Mouse (Mus musculus): ENCODE measurements at regions not wholly inside any gene's neighbourhood (a gene's known extent, or its start where the extent isn't known, plus 50 kb on each side); places are given as distances from the start of the nearest gene placed in this dataset.

GRCm38 (mm10) chr1:154103597-154103923 is 97.4 kb upstream of the Zfp648 start:
- Histone ChIP-seq H3K36me3 (replicated peaks) (no peaks in the 10 kb centered on the region), H3K9me3 (replicated peaks) (no peaks in the 10 kb centered on the region), H3K4me2 (no peak overlapping the region), H3K4me3 (replicated peaks) (no peak overlapping the region), H3K9ac (no peak overlapping the region), H3K27me3 (no peaks in the 10 kb centered on the region), H3K27ac (replicated peaks) (no peak overlapping the region), H3K4me1 (replicated peaks) (no peaks in the 10 kb centered on the region)
- no peak for ATAC-seq (ENCODE audit: insufficient read depth)
- 59% methylated on average over 5 of the region's 5 CpGs for WGBS (ENCODE audit: insufficient replicate concordance)

GRCm38 (mm10) chr1:154104006-154104600 is 96.9 kb upstream of the Zfp648 start:
- H3K4me2 ChIP-seq, result no peak overlapping the region
- no peaks in the 10 kb centered on the region for H3K36me3 ChIP-seq (replicated peaks)
- 47% methylated on average over 4 of the region's 4 CpGs for WGBS (ENCODE audit: insufficient replicate concordance)
- no peak overlapping the region for H3K27ac ChIP-seq (replicated peaks)
- H3K27me3 ChIP-seq, result no peaks in the 10 kb centered on the region
- no peaks in the 10 kb centered on the region for H3K4me1 ChIP-seq (replicated peaks)
- no peak overlapping the region for H3K9ac ChIP-seq
- no peak overlapping the region for H3K4me3 ChIP-seq (replicated peaks)
- no peaks in the 10 kb centered on the region for H3K9me3 ChIP-seq (replicated peaks)
- no peak for ATAC-seq (ENCODE audit: insufficient read depth)

GRCm38 (mm10) chr1:154104779-154105178 is 96.2 kb upstream of the Zfp648 start:
- no peaks in the 10 kb centered on the region for H3K9me3 ChIP-seq (replicated peaks)
- no peak for ATAC-seq (ENCODE audit: insufficient read depth)
- no peak overlapping the region for H3K9ac ChIP-seq
- no peak overlapping the region for H3K27ac ChIP-seq (replicated peaks)
- H3K4me3 ChIP-seq (replicated peaks), result no peak overlapping the region
- WGBS (ENCODE audit: insufficient replicate concordance), result 52% methylated on average over 1 of the region's 1 CpGs
- no peak overlapping the region for H3K4me2 ChIP-seq
- H3K36me3 ChIP-seq (replicated peaks), result no peaks in the 10 kb centered on the region
- H3K27me3 ChIP-seq, result no peaks in the 10 kb centered on the region
- no peaks in the 10 kb centered on the region for H3K4me1 ChIP-seq (replicated peaks)

- H3K27me3 ChIP-seq, result no peaks in the 10 kb centered on the region; the same call in 1 of the 2 replicates
- WGBS (ENCODE audit: insufficient replicate concordance), result 57% methylated on average over 3 of the region's 3 CpGs
- H3K9ac ChIP-seq, result no peak overlapping the region
- no peak for ATAC-seq (ENCODE audit: insufficient read depth)
- no peak overlapping the region for H3K4me2 ChIP-seq
- no peak overlapping the region for H3K27ac ChIP-seq (replicated peaks)
- H3K4me3 ChIP-seq (replicated peaks), result no peak overlapping the region
- no peaks in the 10 kb centered on the region for H3K9me3 ChIP-seq (replicated peaks)
- no peaks in the 10 kb centered on the region for H3K36me3 ChIP-seq (replicated peaks)
- H3K4me1 ChIP-seq (replicated peaks), result peaks cover 12% of the 10 kb centered on the region
Observed at GRCm38 (mm10) chr1:154112500-154112899, 88.5 kb upstream of the Zfp648 start.

GRCm38 (mm10) chr1:154113291-154114050 is 87.5 kb upstream of the Zfp648 start:
- 62% methylated on average over 12 of the region's 12 CpGs for WGBS (ENCODE audit: insufficient replicate concordance)
- Histone ChIP-seq H3K4me3 (replicated peaks) (no peak overlapping the region), H3K36me3 (replicated peaks) (no peaks in the 10 kb centered on the region), H3K9ac (no peak overlapping the region), H3K4me2 (no peak overlapping the region), H3K27me3 (no peaks in the 10 kb centered on the region; the same call in 1 of the 2 replicates), H3K27ac (replicated peaks) (no peak overlapping the region), H3K9me3 (replicated peaks) (no peaks in the 10 kb centered on the region), H3K4me1 (replicated peaks) (peaks cover 20% of the 10 kb centered on the region)
- ATAC-seq (ENCODE audit: insufficient read depth), result no peak

- Histone ChIP-seq H3K9ac (no peak overlapping the region), H3K27me3 (no peaks in the 10 kb centered on the region; the same call in 1 of the 2 replicates), H3K4me2 (no peak overlapping the region), H3K27ac (replicated peaks) (no peak overlapping the region), H3K4me3 (replicated peaks) (no peak overlapping the region), H3K36me3 (replicated peaks) (no peaks in the 10 kb centered on the region), H3K9me3 (replicated peaks) (no peaks in the 10 kb centered on the region), H3K4me1 (replicated peaks) (peaks cover 21% of the 10 kb centered on the region)
- WGBS (ENCODE audit: insufficient replicate concordance), result 36% methylated on average over 7 of the region's 7 CpGs
- no peak for ATAC-seq (ENCODE audit: insufficient read depth)
Observed at GRCm38 (mm10) chr1:154116188-154116710, 84.7 kb upstream of the Zfp648 start.

GRCm38 (mm10) chr1:154117346-154117687 is 83.7 kb upstream of the Zfp648 start:
- ATAC-seq (ENCODE audit: insufficient read depth), result no peak
- H3K9ac ChIP-seq, result no peak overlapping the region
- peak overlapping the region; percentile 72 for H3K27ac ChIP-seq (replicated peaks)
- no peaks in the 10 kb centered on the region for H3K36me3 ChIP-seq (replicated peaks)
- peak overlapping the region; percentile 26; the same call in 1 of the 2 replicates for H3K4me3 ChIP-seq (replicated peaks)
- H3K9me3 ChIP-seq (replicated peaks), result no peaks in the 10 kb centered on the region
- H3K27me3 ChIP-seq, result no peaks in the 10 kb centered on the region; the same call in 1 of the 2 replicates
- 38% methylated on average over 11 of the region's 11 CpGs for WGBS (ENCODE audit: insufficient replicate concordance)
- peaks cover 21% of the 10 kb centered on the region for H3K4me1 ChIP-seq (replicated peaks)
- H3K4me2 ChIP-seq, result peak overlapping the region; percentile 50

GRCm38 (mm10) chr1:154117688-154118373 is 83.2 kb upstream of the Zfp648 start:
- peak overlapping the region; percentile 26; the same call in 1 of the 2 replicates for H3K4me3 ChIP-seq (replicated peaks)
- peak overlapping the region; percentile 50 for H3K4me2 ChIP-seq

GRCm38 (mm10) chr1:154118374-154119004 is 82.5 kb upstream of the Zfp648 start:
- no peak overlapping the region for H3K9ac ChIP-seq
- no peaks in the 10 kb centered on the region; the same call in 1 of the 2 replicates for H3K27me3 ChIP-seq
- peaks cover 21% of the 10 kb centered on the region for H3K4me1 ChIP-seq (replicated peaks)
- H3K4me3 ChIP-seq (replicated peaks), result no peak overlapping the region
- ATAC-seq (ENCODE audit: insufficient read depth), result peak; percentile 33; the same call in 1 of the 2 replicates
- H3K4me2 ChIP-seq, result peak overlapping the region; percentile 50
- WGBS (ENCODE audit: insufficient replicate concordance), result 34% methylated on average over 10 of the region's 10 CpGs
- H3K36me3 ChIP-seq (replicated peaks), result no peaks in the 10 kb centered on the region
- peak overlapping the region; percentile 72 for H3K27ac ChIP-seq (replicated peaks)
- H3K9me3 ChIP-seq (replicated peaks), result no peaks in the 10 kb centered on the region

More at GRCm38 (mm10) chr1:154117688-154118373, 83.2 kb upstream of the Zfp648 start:
- H3K9ac ChIP-seq, result no peak overlapping the region
- ATAC-seq (ENCODE audit: insufficient read depth), result peak; percentile 66
- H3K27ac ChIP-seq (replicated peaks), result peak overlapping the region; percentile 72
- WGBS (ENCODE audit: insufficient replicate concordance), result 9% methylated on average over 19 of the region's 20 CpGs
- H3K9me3 ChIP-seq (replicated peaks), result no peaks in the 10 kb centered on the region
- H3K36me3 ChIP-seq (replicated peaks), result no peaks in the 10 kb centered on the region
- peaks cover 21% of the 10 kb centered on the region for H3K4me1 ChIP-seq (replicated peaks)
- H3K27me3 ChIP-seq, result no peaks in the 10 kb centered on the region; the same call in 1 of the 2 replicates

GRCm38 (mm10) chr1:154119611-154120010 is 81.4 kb upstream of the Zfp648 start:
- H3K4me3 ChIP-seq (replicated peaks), result no peak overlapping the region
- no peak overlapping the region for H3K4me2 ChIP-seq
- no peaks in the 10 kb centered on the region for H3K36me3 ChIP-seq (replicated peaks)
- no peak overlapping the region for H3K27ac ChIP-seq (replicated peaks)
- H3K9ac ChIP-seq, result no peak overlapping the region
- no peaks in the 10 kb centered on the region for H3K9me3 ChIP-seq (replicated peaks)
- 61% methylated on average over 5 of the region's 5 CpGs for WGBS (ENCODE audit: insufficient replicate concordance)
- ATAC-seq (ENCODE audit: insufficient read depth), result no peak
- peaks cover 21% of the 10 kb centered on the region for H3K4me1 ChIP-seq (replicated peaks)
- H3K27me3 ChIP-seq, result no peaks in the 10 kb centered on the region; the same call in 1 of the 2 replicates

- no peak for ATAC-seq (ENCODE audit: insufficient read depth)
- H3K9ac ChIP-seq, result no peak overlapping the region
- no peak overlapping the region for H3K27ac ChIP-seq (replicated peaks)
- H3K27me3 ChIP-seq, result no peaks in the 10 kb centered on the region; the same call in 1 of the 2 replicates
- H3K9me3 ChIP-seq (replicated peaks), result no peaks in the 10 kb centered on the region
- H3K36me3 ChIP-seq (replicated peaks), result no peaks in the 10 kb centered on the region
- no peak overlapping the region for H3K4me3 ChIP-seq (replicated peaks)
- H3K4me2 ChIP-seq, result no peak overlapping the region
- peaks cover 21% of the 10 kb centered on the region for H3K4me1 ChIP-seq (replicated peaks)
- 16% methylated on average over 1 of the region's 1 CpGs for WGBS (ENCODE audit: insufficient replicate concordance)
Observed at GRCm38 (mm10) chr1:154120693-154121092, 80.3 kb upstream of the Zfp648 start.
